Mouse (Mus musculus) large intestine, adult 2 months (tissue): Measurements from ENCODE around the gene Fcrlb. TPM values are rescaled to one million over a fixed set of nuclear protein-coding genes. Genes with fewer than 3 reads are reported as not detected.

ENCODE experiments used
- DNase-seq: peaks from one replicate; pipeline ENCODE4 v3.0.0-alpha.2; 2012; ENCODE audit warnings: low read depth, low spot score
- WGBS: fragments of 180-500 bp; shearing (Covaris S2); methylation state at CpG from one replicate; pipeline ENCODE4 v1.1.7; 2018; 5-methylcytosine and 5-hydroxymethylcytosine counted together
- polyA plus RNA-seq: library from polyadenylated mRNA; depleted of rRNA; stranded (reverse); fragments of >200 nt; gene quantifications from 2 replicates; pipeline ENCODE4 v1.2.3, GENCODE M21; 2012; rRNA removed

Fcrlb gene
- polyA plus RNA-seq, 1 experiment, result 0.24 TPM

- no peak for DNase-seq
- 86% methylated on average over 5 of the region's 5 CpGs for WGBS
Measured at GRCm38 (mm10) chr1:170876906-170877305, 35.8 kb downstream of the Fcrlb start.

- DNase-seq, result no peak
- WGBS, result 67% methylated on average over 3 of the region's 3 CpGs
Measured at GRCm38 (mm10) chr1:170875676-170876075, 37.1 kb downstream of the Fcrlb start.

DNA sequence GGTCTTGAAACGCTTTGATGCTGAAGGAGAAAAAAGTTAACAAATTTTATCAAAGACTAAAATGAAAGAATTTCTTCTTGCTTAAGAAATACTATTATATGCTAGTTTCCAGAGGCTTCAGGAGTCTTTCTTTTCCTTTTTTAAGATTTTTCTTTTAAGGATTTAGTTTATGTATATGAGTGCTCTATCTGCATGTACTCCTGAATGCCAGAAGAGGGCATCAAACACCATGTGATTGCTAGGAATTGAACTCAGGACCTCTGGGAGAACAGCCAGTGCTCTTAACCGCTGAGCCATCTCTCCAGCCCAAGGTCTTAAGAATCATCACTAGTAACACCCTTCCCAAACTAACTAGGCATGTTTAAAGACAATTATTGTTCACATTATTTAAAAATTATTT lies 40.8 kb downstream of the Fcrlb start:
- 90% methylated on average over 2 of the region's 2 CpGs for WGBS
- DNase-seq, result no peak

GRCm38 (mm10) chr1:170871402-170871801 lies 41.3 kb downstream of the Fcrlb start:
- DNase-seq, result no peak
- WGBS, result 94% methylated on average over 6 of the region's 6 CpGs

DNA sequence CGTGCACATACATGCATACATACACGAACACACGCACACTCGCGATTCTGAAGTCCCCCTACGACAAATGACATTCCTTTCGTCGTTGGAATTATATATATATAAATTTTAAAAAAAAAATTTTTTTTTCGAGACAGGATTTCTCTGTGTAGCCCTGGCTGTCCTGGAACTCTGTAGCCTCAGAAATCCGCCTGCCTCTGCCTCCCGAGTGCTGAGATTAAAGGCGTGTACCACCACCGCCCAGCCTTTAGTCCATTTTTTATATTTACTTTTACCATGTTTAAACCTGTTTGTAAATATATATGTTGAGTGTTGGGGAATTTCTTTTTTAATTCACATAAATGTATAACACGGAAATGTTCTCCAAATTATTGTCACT lies 43.8 kb downstream of the Fcrlb start:
- 9% methylated on average over 14 of the region's 14 CpGs for WGBS
- no peak for DNase-seq

- peak; percentile 88 for DNase-seq
- under 1% methylated on average over 33 of the region's 33 CpGs for WGBS
Measured at GRCm38 (mm10) chr1:170868107-170868904, 44.4 kb downstream of the Fcrlb start.

- DNase-seq, result peak; percentile 81
- WGBS, result under 1% methylated on average over 25 of the region's 25 CpGs
Measured at GRCm38 (mm10) chr1:170867691-170868105, 45.0 kb downstream of the Fcrlb start, which contains the start of gene Atf6. Gene Atf6, minus strand, starts transcription at chr1:170867771.

GRCm38 (mm10) chr1:170866992-170867690 lies 45.6 kb downstream of the Fcrlb start:
- DNase-seq, result no peak
- WGBS, result under 1% methylated on average over 30 of the region's 30 CpGs

DNA sequence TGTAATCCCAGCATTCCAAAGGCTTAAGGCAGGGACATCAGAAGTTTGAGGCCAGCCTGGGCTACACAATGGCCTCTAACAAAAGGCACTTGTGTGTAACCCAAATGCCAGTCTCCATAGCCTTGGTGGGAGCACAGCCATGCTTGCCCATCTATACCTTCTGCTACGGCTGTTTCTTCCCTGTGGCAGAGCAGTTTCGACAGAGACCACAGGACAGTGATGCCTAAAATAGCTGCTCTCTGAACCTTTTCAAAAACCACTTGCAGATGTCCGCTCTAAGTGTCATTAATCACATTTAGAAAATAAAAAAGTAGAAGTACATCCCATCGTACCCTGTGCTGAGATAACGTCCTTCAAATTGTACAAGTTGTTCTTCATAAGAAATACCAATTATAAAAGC lies 47.3 kb downstream of the Fcrlb start:
- WGBS, result 86% methylated on average over 5 of the region's 5 CpGs
- DNase-seq, result no peak

- 52% methylated on average over 3 of the region's 3 CpGs for WGBS
- DNase-seq, result no peak
Measured at GRCm38 (mm10) chr1:170864754-170865153, 48.0 kb downstream of the Fcrlb start.

DNA sequence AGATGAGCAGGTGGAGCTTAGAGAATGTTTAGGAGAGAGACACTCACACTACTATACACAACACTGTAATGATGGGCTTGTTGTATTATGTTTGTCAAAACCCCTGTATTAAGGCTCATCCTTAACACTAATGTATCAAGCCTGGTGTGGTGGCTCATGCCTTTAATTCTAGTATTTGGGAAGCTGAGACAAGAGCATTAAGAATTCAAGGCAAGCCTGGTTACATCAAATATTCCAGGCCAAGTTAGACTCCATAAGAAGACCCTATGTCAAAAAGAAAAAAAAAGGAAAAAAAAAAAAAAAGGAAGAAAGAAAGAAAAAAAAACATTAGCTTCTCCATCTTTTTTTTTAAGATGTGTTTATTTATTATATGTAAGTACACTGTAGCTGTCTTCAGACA lies 48.5 kb downstream of the Fcrlb start:
- DNase-seq, result no peak

GRCm38 (mm10) chr1:170863033-170863432 lies 49.7 kb downstream of the Fcrlb start:
- WGBS, result 50% methylated on average over 4 of the region's 4 CpGs
- no peak for DNase-seq

GRCm38 (mm10) chr1:170862435-170862717 lies 50.4 kb downstream of the Fcrlb start:
- 64% methylated on average over 3 of the region's 3 CpGs for WGBS
- DNase-seq, result no peak

- 70% methylated on average over 13 of the region's 13 CpGs for WGBS
- no peak for DNase-seq
Measured at GRCm38 (mm10) chr1:170861671-170862434, 50.9 kb downstream of the Fcrlb start.

DNA sequence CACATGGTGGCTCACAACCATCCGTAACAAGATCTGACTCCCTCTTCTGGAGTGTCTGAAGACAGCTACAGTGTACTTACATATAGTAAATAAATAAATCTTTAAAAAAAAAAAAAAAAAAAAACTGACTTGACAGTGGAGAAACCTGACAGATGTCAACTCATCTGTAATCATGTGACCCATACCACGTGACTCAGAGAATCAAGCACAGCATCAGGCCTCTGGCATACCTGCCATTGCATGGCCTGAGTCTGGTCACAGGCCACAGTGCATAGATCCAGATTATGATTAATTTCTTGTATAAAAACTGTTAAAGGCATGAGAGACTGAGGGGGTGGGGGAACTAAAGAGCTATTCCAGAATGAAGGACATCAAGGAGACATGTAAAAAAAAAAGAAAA lies 53.9 kb downstream of the Fcrlb start:
- DNase-seq, result no peak
- 81% methylated on average over 2 of the region's 2 CpGs for WGBS

DNA sequence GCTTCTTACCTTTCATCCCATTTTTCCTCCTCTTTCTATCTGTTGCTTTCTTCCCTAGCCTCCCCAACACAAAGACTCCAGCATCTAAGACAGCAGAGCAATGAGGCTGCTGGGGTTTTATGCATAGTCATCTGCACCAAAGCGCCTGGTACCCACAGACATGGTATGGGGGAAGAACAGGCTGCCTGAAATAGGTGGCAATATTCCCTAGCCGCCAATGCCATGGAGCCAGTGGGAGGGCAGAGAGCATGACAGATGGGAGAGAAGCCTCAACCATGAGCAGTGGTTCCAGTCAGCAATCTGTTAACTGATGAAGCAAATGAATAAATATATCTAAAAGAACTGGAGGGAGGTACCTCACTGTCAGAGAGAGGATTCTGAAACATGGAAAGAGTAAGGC lies 55.4 kb downstream of the Fcrlb start:
- no peak for DNase-seq
- WGBS, result 85% methylated on average over 2 of the region's 2 CpGs

Other genes starting within 250 kb of the Fcrlb start
- 9.6 and 14.3 TPM in 2 replicates for gene Atf6, start 45.2 kb downstream of the Fcrlb start, polyA plus RNA-seq
- 1.1 and 1.2 TPM in 2 replicates for gene Gm26620, start 27.9 kb downstream of the Fcrlb start, polyA plus RNA-seq
- gene Dusp12, start 27.4 kb downstream of the Fcrlb start, polyA plus RNA-seq, result 14.3 and 18.2 TPM in 2 replicates
- gene Fcrla, start 14.6 kb upstream of the Fcrlb start, polyA plus RNA-seq, result 9.8 and 11.8 TPM in 2 replicates
- gene Fcgr2b, start 63.6 kb upstream of the Fcrlb start, polyA plus RNA-seq, result 7.7 and 16.6 TPM in 2 replicates
- 8.4 and 10.1 TPM in 2 replicates for gene Fcgr4, start 106.0 kb upstream of the Fcrlb start, polyA plus RNA-seq
- 11.3 and 18.0 TPM in 2 replicates for gene Fcgr3, start 152.0 kb upstream of the Fcrlb start, polyA plus RNA-seq
- 1.8 and 2.0 TPM in 2 replicates for gene Cfap126, start 201.0 kb upstream of the Fcrlb start, polyA plus RNA-seq
- 308 and 341 TPM in 2 replicates for gene Sdhc, start 237.7 kb upstream of the Fcrlb start, polyA plus RNA-seq
- 0.29 and 0.30 TPM in 2 replicates for gene Mpz, start 237.8 kb upstream of the Fcrlb start, polyA plus RNA-seq